Mouse (Mus musculus): ENCODE measurements around the gene Gm28710.

DNA sequence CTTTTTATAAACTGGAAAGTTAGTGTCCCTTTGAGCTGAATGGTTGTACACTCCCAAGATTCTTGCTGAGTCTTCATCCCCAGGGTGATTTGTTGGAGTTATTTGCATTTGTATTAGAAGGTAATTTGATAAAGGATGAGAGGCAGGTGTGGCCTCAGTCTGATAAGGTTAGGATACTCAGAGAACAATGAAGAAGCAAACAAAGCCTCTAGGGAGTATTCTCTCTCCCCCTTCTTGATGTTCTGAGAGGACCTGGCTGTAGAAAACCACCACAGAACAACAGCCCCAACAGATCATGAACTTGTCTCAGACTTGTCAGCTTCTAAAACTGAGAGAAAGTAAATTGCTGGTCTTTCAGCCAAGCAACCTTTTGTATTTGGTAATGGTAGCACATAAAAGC lies 47.4 kb downstream of the Gm28710 start:
- TF ChIP-seq CTCF (IDR thresholded peaks at IDR 0.05; ENCODE audit: control insufficient read depth, insufficient read depth, insufficient replicate concordance, low read depth, low read length): no peak
- no peak for TF ChIP-seq POLR2A (IDR thresholded peaks at IDR 0.05; ENCODE audit: control insufficient read depth, low read depth, low read length)

Measured in testis, adult 2 months (tissue).